Mouse (Mus musculus) lung, postnatal 14 days (tissue): ENCODE results near the gene Ank3.

Experiments used
- DNase-seq: peaks from one replicate; pipeline ENCODE4 v3.0.0; 2021

Ank3 gene

GRCm38 (mm10) chr10:69791951-69792350 is 393.4 kb downstream of the Ank3 start:
- DNase-seq = no peak

- no peak for DNase-seq
These were observed 393.8 kb downstream of the Ank3 start for GRCm38 (mm10) chr10:69792400-69792799.

GRCm38 (mm10) chr10:69793079-69793478 is 394.5 kb downstream of the Ank3 start:
- DNase-seq = peak; percentile 52

GRCm38 (mm10) chr10:69795656-69796055 is 397.1 kb downstream of the Ank3 start:
- DNase-seq = no peak

GRCm38 (mm10) chr10:69796421-69796886 is 397.9 kb downstream of the Ank3 start:
- DNase-seq = no peak

GRCm38 (mm10) chr10:69803135-69803756 is 404.7 kb downstream of the Ank3 start:
- no peak for DNase-seq

GRCm38 (mm10) chr10:69804613-69805012 is 406.0 kb downstream of the Ank3 start:
- DNase-seq = no peak

- no peak for DNase-seq
These were observed 412.2 kb downstream of the Ank3 start for GRCm38 (mm10) chr10:69810785-69811184.

GRCm38 (mm10) chr10:69813823-69814522 is 415.4 kb downstream of the Ank3 start:
- DNase-seq = no peak

GRCm38 (mm10) chr10:69821245-69821644 is 422.7 kb downstream of the Ank3 start:
- no peak for DNase-seq

GRCm38 (mm10) chr10:69828770-69829169 is 430.2 kb downstream of the Ank3 start:
- DNase-seq = no peak

- peak; percentile 21 for DNase-seq
These were observed 430.7 kb downstream of the Ank3 start for GRCm38 (mm10) chr10:69829236-69829635.

- no peak for DNase-seq
These were observed 433.0 kb downstream of the Ank3 start for GRCm38 (mm10) chr10:69831568-69831967.

GRCm38 (mm10) chr10:69832241-69832640 is 433.7 kb downstream of the Ank3 start:
- peak; percentile 14 for DNase-seq

GRCm38 (mm10) chr10:69832822-69833221 is 434.2 kb downstream of the Ank3 start:
- DNase-seq = no peak

- peak; percentile 77 for DNase-seq
These were observed 436.1 kb downstream of the Ank3 start for GRCm38 (mm10) chr10:69834700-69835099.

- DNase-seq = peak; percentile 39
These were observed 447.2 kb downstream of the Ank3 start for GRCm38 (mm10) chr10:69845749-69846148.

- DNase-seq = no peak
These were observed 454.0 kb downstream of the Ank3 start for GRCm38 (mm10) chr10:69852366-69853091.

- no peak for DNase-seq
These were observed 456.1 kb downstream of the Ank3 start for GRCm38 (mm10) chr10:69854587-69855185.

- DNase-seq = no peak
These were observed 459.4 kb downstream of the Ank3 start for GRCm38 (mm10) chr10:69858011-69858410.

GRCm38 (mm10) chr10:69858897-69859605 is 460.5 kb downstream of the Ank3 start:
- DNase-seq = no peak

- no peak for DNase-seq
These were observed 461.4 kb downstream of the Ank3 start for GRCm38 (mm10) chr10:69859848-69860479.
